Mouse (Mus musculus) left cerebral cortex, adult 8-10 months (tissue): ENCODE measurements around the gene Pinlyp. TPM values are rescaled to one million over a fixed set of nuclear protein-coding genes. Genes with fewer than 3 reads are reported as not detected.
"Not testable (repeated sequence)": the region's sequence is repeated elsewhere in the genome, so short reads cannot be mapped to it uniquely, and the experiment has no call there.

ENCODE experiments used
- DNase-seq, 2 experiments: peaks; one replicate each; pipeline ENCODE4 v3.0.0; 2022; ENCODE audit warnings: low spot score in 2 of 2
- total RNA-seq, 4 experiments: library from RNA; stranded (reverse); gene quantifications; 2 replicates each; pipeline ENCODE4 v1.2.4; 2022

Gene Pinlyp
- total RNA-seq, 4 experiments from 2014 or later: not detected

GRCm38 (mm10) chr7:24525686-24526420, 20.1 kb downstream of the Pinlyp start:
- DNase-seq: no peak

GRCm38 (mm10) chr7:24524978-24525377, 20.9 kb downstream of the Pinlyp start:
- DNase-seq: no peak

- DNase-seq: no peak
Measured at GRCm38 (mm10) chr7:24523723-24524122, 22.2 kb downstream of the Pinlyp start.

GRCm38 (mm10) chr7:24522805-24523204, 23.1 kb downstream of the Pinlyp start:
- no peak for DNase-seq

GRCm38 (mm10) chr7:24520054-24520453, 25.9 kb downstream of the Pinlyp start:
- DNase-seq: not testable (repeated sequence)

- DNase-seq: no peak
Measured at GRCm38 (mm10) chr7:24519130-24519529, 26.8 kb downstream of the Pinlyp start.

- DNase-seq: peak in 1 of 2 experiments; percentile 79
Measured at GRCm38 (mm10) chr7:24517654-24518053, 28.3 kb downstream of the Pinlyp start.

GRCm38 (mm10) chr7:24517077-24517476, 28.8 kb downstream of the Pinlyp start:
- no peak for DNase-seq

GRCm38 (mm10) chr7:24516319-24516718, 29.6 kb downstream of the Pinlyp start:
- DNase-seq: not testable (repeated sequence)

- DNase-seq: no peak
Measured at GRCm38 (mm10) chr7:24512355-24512754, 33.6 kb downstream of the Pinlyp start, which contains the start of gene AC161166.1. Gene AC161166.1 (minus strand): TSS chr7:24512455.

GRCm38 (mm10) chr7:24507726-24508114, 38.2 kb downstream of the Pinlyp start:
- DNase-seq: no peak

GRCm38 (mm10) chr7:24506838-24507725, 38.8 kb downstream of the Pinlyp start, which contains the start of gene Zfp428:
Gene Zfp428 (plus strand): TSS chr7:24507006.
- DNase-seq: peak; percentile 72 to 79

- peak in 1 of 2 experiments; percentile 55 for DNase-seq
Measured at GRCm38 (mm10) chr7:24506476-24506837, 39.5 kb downstream of the Pinlyp start.

GRCm38 (mm10) chr7:24506065-24506459, 39.9 kb downstream of the Pinlyp start:
- no peak for DNase-seq

- DNase-seq: no peak
Measured at GRCm38 (mm10) chr7:24505447-24506064, 40.4 kb downstream of the Pinlyp start.

GRCm38 (mm10) chr7:24504868-24505267, 41.0 kb downstream of the Pinlyp start:
- no peak for DNase-seq

GRCm38 (mm10) chr7:24504004-24504403, 41.9 kb downstream of the Pinlyp start:
- DNase-seq: no peak

GRCm38 (mm10) chr7:24501492-24501891, 44.4 kb downstream of the Pinlyp start:
- DNase-seq: no peak

GRCm38 (mm10) chr7:24500929-24501328, 45.0 kb downstream of the Pinlyp start:
- no peak for DNase-seq

GRCm38 (mm10) chr7:24499856-24500577, 45.9 kb downstream of the Pinlyp start:
- DNase-seq: no peak
